Mouse (Mus musculus): ENCODE results near the gene Gpr68. TPM values are rescaled to one million over a fixed set of nuclear protein-coding genes. Genes with fewer than 3 reads are reported as not detected.

Gpr68 gene
- polyA plus RNA-seq, 1 experiment from 2014 or later, result 0.34 TPM

- peaks cover 10% of the 10 kb centered on the region for H3K4me1 ChIP-seq
- H3K4me3 ChIP-seq, result no peak overlapping the region
- H3K27me3 ChIP-seq (replicated peaks; ENCODE audit: low read depth, poor library complexity, severe bottlenecking), result no peaks in the 10 kb centered on the region
- H3K9me3 ChIP-seq, result no peaks in the 10 kb centered on the region
- H3K36me3 ChIP-seq (replicated peaks), result peaks cover 95% of the 10 kb centered on the region
- no peak overlapping the region for H3K27ac ChIP-seq (replicated peaks)
- WGBS, result 87% methylated on average over 3 of the region's 3 CpGs
- DNase-seq (ENCODE audit: low spot score), result no peak
Measured at GRCm38 (mm10) chr12:100941361-100941760, 33.4 kb upstream of the Gpr68 start.

GRCm38 (mm10) chr12:100937441-100938360 is 29.7 kb upstream of the Gpr68 start:
- whole genome bisulfite sequencing, result 78% methylated on average over 21 of the region's 21 CpGs

GRCm38 (mm10) chr12:100936737-100937136 is 28.7 kb upstream of the Gpr68 start:
- no peaks in the 10 kb centered on the region for H3K9me3 ChIP-seq

More at GRCm38 (mm10) chr12:100937441-100938360, 29.7 kb upstream of the Gpr68 start:
- Histone ChIP-seq H3K4me1 (peaks cover 10% of the 10 kb centered on the region), H3K9me3 (no peaks in the 10 kb centered on the region), H3K36me3 (replicated peaks) (peaks cover 91% of the 10 kb centered on the region), H3K27ac (replicated peaks) (peak overlapping the region; percentile 27; the same call in 1 of the 2 replicates), H3K4me3 (no peak overlapping the region), H3K27me3 (replicated peaks; ENCODE audit: low read depth, poor library complexity, severe bottlenecking) (no peaks in the 10 kb centered on the region)
- no peak for DNase-seq (ENCODE audit: low spot score)

GRCm38 (mm10) chr12:100936116-100936515 is 28.1 kb upstream of the Gpr68 start:
- no peak overlapping the region for H3K27ac ChIP-seq (replicated peaks)
- H3K9me3 ChIP-seq, result no peaks in the 10 kb centered on the region
- peak; percentile 82 for DNase-seq (ENCODE audit: low spot score)
- peaks cover 10% of the 10 kb centered on the region for H3K4me1 ChIP-seq
- no peaks in the 10 kb centered on the region for H3K27me3 ChIP-seq (replicated peaks; ENCODE audit: low read depth, poor library complexity, severe bottlenecking)
- H3K4me3 ChIP-seq, result no peak overlapping the region
- WGBS, result 20% methylated on average over 2 of the region's 2 CpGs
- peaks cover 93% of the 10 kb centered on the region for H3K36me3 ChIP-seq (replicated peaks)

More at GRCm38 (mm10) chr12:100936737-100937136, 28.7 kb upstream of the Gpr68 start:
- Histone ChIP-seq H3K27ac (replicated peaks) (no peak overlapping the region), H3K36me3 (replicated peaks) (peaks cover 93% of the 10 kb centered on the region), H3K4me1 (peaks cover 10% of the 10 kb centered on the region), H3K27me3 (replicated peaks; ENCODE audit: low read depth, poor library complexity, severe bottlenecking) (no peaks in the 10 kb centered on the region), H3K4me3 (no peak overlapping the region)
- no peak for DNase-seq (ENCODE audit: low spot score)
- 91% methylated on average over 4 of the region's 4 CpGs for WGBS

- no peak for DNase-seq (ENCODE audit: low spot score)
- no peak overlapping the region for H3K27ac ChIP-seq (replicated peaks)
- peaks cover 93% of the 10 kb centered on the region for H3K36me3 ChIP-seq (replicated peaks)
- 88% methylated on average over 5 of the region's 5 CpGs for WGBS
- H3K27me3 ChIP-seq (replicated peaks; ENCODE audit: low read depth, poor library complexity, severe bottlenecking), result no peaks in the 10 kb centered on the region
- H3K4me1 ChIP-seq, result peaks cover 10% of the 10 kb centered on the region
- no peak overlapping the region for H3K4me3 ChIP-seq
- H3K9me3 ChIP-seq, result no peaks in the 10 kb centered on the region
Measured at GRCm38 (mm10) chr12:100934796-100935195, 26.8 kb upstream of the Gpr68 start.

- no peaks in the 10 kb centered on the region for H3K9me3 ChIP-seq
- H3K36me3 ChIP-seq (replicated peaks), result peaks cover 93% of the 10 kb centered on the region
- H3K4me3 ChIP-seq, result no peak overlapping the region
- H3K27me3 ChIP-seq (replicated peaks; ENCODE audit: low read depth, poor library complexity, severe bottlenecking), result no peaks in the 10 kb centered on the region
- H3K4me1 ChIP-seq, result no peaks in the 10 kb centered on the region
- H3K27ac ChIP-seq (replicated peaks), result no peak overlapping the region
- WGBS, result 96% methylated on average over 14 of the region's 14 CpGs
- DNase-seq (ENCODE audit: low spot score), result no peak
Measured at GRCm38 (mm10) chr12:100931653-100932052, 23.7 kb upstream of the Gpr68 start.

- Histone ChIP-seq H3K9me3 (no peaks in the 10 kb centered on the region), H3K27me3 (replicated peaks; ENCODE audit: low read depth, poor library complexity, severe bottlenecking) (no peaks in the 10 kb centered on the region), H3K36me3 (replicated peaks) (peaks cover 83% of the 10 kb centered on the region), H3K27ac (replicated peaks) (no peak overlapping the region), H3K4me1 (no peaks in the 10 kb centered on the region), H3K4me3 (no peak overlapping the region)
- 93% methylated on average over 9 of the region's 9 CpGs for WGBS
- DNase-seq (ENCODE audit: low spot score), result no peak
Measured at GRCm38 (mm10) chr12:100928286-100928685, 20.3 kb upstream of the Gpr68 start.

GRCm38 (mm10) chr12:100925644-100926619 is 17.9 kb upstream of the Gpr68 start:
- Histone ChIP-seq H3K27me3 (replicated peaks; ENCODE audit: low read depth, poor library complexity, severe bottlenecking) (no peaks in the 10 kb centered on the region), H3K27ac (replicated peaks) (no peak overlapping the region), H3K9me3 (no peaks in the 10 kb centered on the region), H3K4me1 (no peaks in the 10 kb centered on the region), H3K36me3 (replicated peaks) (peaks cover 83% of the 10 kb centered on the region), H3K4me3 (no peak overlapping the region)
- WGBS, result 77% methylated on average over 14 of the region's 14 CpGs
- peak; percentile 26 for DNase-seq (ENCODE audit: low spot score)

- Histone ChIP-seq H3K27ac (replicated peaks) (no peak overlapping the region), H3K9me3 (no peaks in the 10 kb centered on the region), H3K36me3 (replicated peaks) (peaks cover 81% of the 10 kb centered on the region), H3K27me3 (replicated peaks; ENCODE audit: low read depth, poor library complexity, severe bottlenecking) (no peaks in the 10 kb centered on the region), H3K4me3 (no peak overlapping the region), H3K4me1 (no peaks in the 10 kb centered on the region)
- WGBS, result 91% methylated on average over 15 of the region's 15 CpGs
- DNase-seq (ENCODE audit: low spot score), result no peak
Measured at GRCm38 (mm10) chr12:100924646-100925339, 16.8 kb upstream of the Gpr68 start.

GRCm38 (mm10) chr12:100910731-100911130 is 2.7 kb upstream of the Gpr68 start:
- peaks cover 36% of the 10 kb centered on the region for H3K27me3 ChIP-seq (replicated peaks; ENCODE audit: low read depth, poor library complexity, severe bottlenecking)
- no peak overlapping the region for H3K4me3 ChIP-seq
- H3K9me3 ChIP-seq, result no peaks in the 10 kb centered on the region
- no peak overlapping the region for H3K27ac ChIP-seq (replicated peaks)
- WGBS, result 89% methylated on average over 12 of the region's 12 CpGs
- H3K36me3 ChIP-seq (replicated peaks), result peaks cover 45% of the 10 kb centered on the region
- peaks cover 16% of the 10 kb centered on the region for H3K4me1 ChIP-seq
- no peak for DNase-seq (ENCODE audit: low spot score)

- H3K27me3 ChIP-seq (replicated peaks; ENCODE audit: low read depth, poor library complexity, severe bottlenecking), result peaks cover 37% of the 10 kb centered on the region
- DNase-seq (ENCODE audit: low spot score), result no peak
- H3K9me3 ChIP-seq, result no peaks in the 10 kb centered on the region
- no peak overlapping the region for H3K4me3 ChIP-seq
- H3K36me3 ChIP-seq (replicated peaks), result peaks cover 36% of the 10 kb centered on the region
- no peak overlapping the region for H3K27ac ChIP-seq (replicated peaks)
- 73% methylated on average over 6 of the region's 6 CpGs for WGBS
- peaks cover 16% of the 10 kb centered on the region for H3K4me1 ChIP-seq
Measured at GRCm38 (mm10) chr12:100909765-100910164, 1.8 kb upstream of the Gpr68 start.
